Mouse (Mus musculus): Measurements from ENCODE around the gene Cmip. TPM values are rescaled to one million over a fixed set of nuclear protein-coding genes. Genes with fewer than 3 reads are reported as not detected.
A peak's percentile ranks its signal among the peaks of the same experiment; 100 is the strongest.

Cmip gene
- 10 to 100 TPM in 1 of 2 experiments, 1 to 10 TPM in 1; 8.3 to 11.4 TPM for total RNA-seq (2021)
- long read RNA-seq, experiment 1 = 0 reads
- long read RNA-seq, experiment 2 = 0 reads

- DNase-seq = peak; percentile 58
- peak within 1 kb of the TSS; percentile 87 for H3K4me3 ChIP-seq
- no peak for TF ChIP-seq CTCF (IDR thresholded peaks at IDR 0.05)
- intact Hi-C loops (cut with DNase I) = no loop called here
- H3K27ac ChIP-seq = peak within 1 kb of the TSS; percentile 87
Observed at GRCm38 (mm10) chr8:117257029-117257820, at the start of gene Cmip. TSS of gene Cmip (plus strand) at chr8:117257064.

DNA sequence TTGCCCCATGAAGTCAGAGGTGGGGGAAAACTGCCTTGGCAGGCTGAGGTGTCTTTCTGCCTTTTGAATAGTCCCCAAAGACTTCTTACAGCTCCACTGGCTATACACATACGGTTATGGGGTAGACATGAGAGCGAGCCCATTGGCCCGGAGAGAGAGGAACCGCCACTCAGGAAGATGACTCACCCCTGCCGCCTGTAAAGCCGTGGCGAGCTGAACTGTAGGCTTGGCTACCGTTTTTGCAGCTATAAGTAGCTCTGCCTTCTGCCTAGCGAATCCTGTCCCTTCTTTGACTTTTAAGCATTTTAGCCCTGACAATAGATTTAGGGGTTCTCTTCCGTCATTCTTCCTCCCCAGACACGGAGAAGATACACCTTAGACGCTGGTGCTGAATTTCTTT lies 47.7 kb upstream of the Cmip start:
- intact Hi-C loops (cut with DNase I) = no loop called here
- no peak for TF ChIP-seq CTCF (IDR thresholded peaks at IDR 0.05)
- no peak for DNase-seq
- Histone ChIP-seq H3K4me3 (no peak overlapping the region), H3K27ac (no peak overlapping the region)

- peak; percentile 43 for DNase-seq
- intact Hi-C loops (cut with DNase I) = no loop called here
- H3K27ac ChIP-seq = no peak overlapping the region
- H3K4me3 ChIP-seq = no peak overlapping the region
- no peak for TF ChIP-seq CTCF (IDR thresholded peaks at IDR 0.05)
Observed at GRCm38 (mm10) chr8:117212100-117212499, 44.8 kb upstream of the Cmip start.

- H3K27ac ChIP-seq = no peak overlapping the region
- DNase-seq = no peak
- no peak for TF ChIP-seq CTCF (IDR thresholded peaks at IDR 0.05)
- no peak overlapping the region for H3K4me3 ChIP-seq
- intact Hi-C loops (cut with DNase I) = no loop called here
Observed at GRCm38 (mm10) chr8:117217724-117218123, 39.1 kb upstream of the Cmip start.

- H3K27ac ChIP-seq = no peak overlapping the region
- no peak overlapping the region for H3K4me3 ChIP-seq
- no peak for TF ChIP-seq CTCF (IDR thresholded peaks at IDR 0.05)
- no peak for DNase-seq
- intact Hi-C loops (cut with DNase I) = no loop called here
Observed at GRCm38 (mm10) chr8:117222396-117222795, 34.5 kb upstream of the Cmip start.

DNA sequence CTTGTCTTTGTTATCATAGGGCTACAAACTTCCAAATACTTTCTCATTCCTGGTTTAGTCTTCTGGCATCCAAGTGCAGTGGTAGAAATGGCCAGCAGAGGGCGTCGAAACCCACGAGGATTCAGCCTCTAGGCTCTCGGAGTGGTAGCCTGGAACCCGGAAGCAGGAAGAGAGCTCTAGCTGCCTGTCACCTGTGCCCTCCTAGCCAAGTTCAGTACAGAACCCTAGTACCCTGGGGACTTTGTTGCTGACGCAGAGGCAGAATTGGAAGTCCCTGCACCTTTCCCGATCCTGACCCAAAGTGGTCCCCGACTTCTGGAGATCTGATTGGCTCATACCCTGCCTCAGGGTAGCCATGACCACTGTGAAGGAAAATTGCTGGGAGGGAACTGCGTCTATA lies 32.2 kb upstream of the Cmip start:
- peak; percentile 87 for DNase-seq
- H3K4me3 ChIP-seq = peak overlapping the region; percentile 62
- intact Hi-C loops (cut with DNase I) = loop anchor here (1.0 kb wide), 3 partner anchors 155 to 251 kb away; no protein-coding TSS in a partner anchor
- peak; percentile 97 for TF ChIP-seq CTCF (IDR thresholded peaks at IDR 0.05)
- H3K27ac ChIP-seq = peak overlapping the region; percentile 61

- intact Hi-C loops (cut with DNase I) = no loop called here
- peak; percentile 4 for DNase-seq
- TF ChIP-seq CTCF (IDR thresholded peaks at IDR 0.05) = no peak
Observed at GRCm38 (mm10) chr8:117226306-117226705, 30.6 kb upstream of the Cmip start.

DNA sequence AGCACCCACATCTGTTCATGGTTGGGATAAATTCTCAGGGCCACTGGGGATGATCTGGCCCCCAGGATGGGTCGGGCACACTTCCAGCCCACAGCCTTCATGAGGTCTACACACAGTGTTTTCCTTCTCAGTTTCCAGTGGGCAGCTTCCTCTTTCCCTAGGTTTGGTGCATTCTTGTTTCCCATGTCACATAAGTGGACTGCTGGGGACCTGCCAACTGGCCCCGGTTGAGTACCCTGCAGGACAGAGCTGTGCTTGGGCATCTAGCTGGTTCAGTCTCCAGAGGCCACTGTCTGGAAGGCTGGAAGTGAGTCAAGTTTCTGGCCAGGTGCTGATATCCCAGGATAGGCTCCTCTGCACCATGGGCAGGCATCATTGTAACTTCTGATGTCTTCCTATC lies 29.5 kb upstream of the Cmip start:
- intact Hi-C loops (cut with DNase I) = no loop called here
- H3K4me3 ChIP-seq = no peak overlapping the region
- TF ChIP-seq CTCF (IDR thresholded peaks at IDR 0.05) = no peak
- H3K27ac ChIP-seq = no peak overlapping the region
- DNase-seq = peak; percentile 19

More at GRCm38 (mm10) chr8:117226306-117226705, 30.6 kb upstream of the Cmip start:
- Histone ChIP-seq H3K27ac (no peak overlapping the region), H3K4me3 (no peak overlapping the region)

GRCm38 (mm10) chr8:117233199-117233598 lies 23.7 kb upstream of the Cmip start:
- H3K27ac ChIP-seq = no peak overlapping the region
- no peak for TF ChIP-seq CTCF (IDR thresholded peaks at IDR 0.05)
- H3K4me3 ChIP-seq = no peak overlapping the region
- intact Hi-C loops (cut with DNase I) = no loop called here
- DNase-seq = no peak

- intact Hi-C loops (cut with DNase I) = no loop called here
- Histone ChIP-seq H3K27ac (no peak overlapping the region), H3K4me3 (no peak overlapping the region)
- TF ChIP-seq CTCF (IDR thresholded peaks at IDR 0.05) = no peak
- no peak for DNase-seq
Observed at GRCm38 (mm10) chr8:117236531-117236930, 20.3 kb upstream of the Cmip start.

GRCm38 (mm10) chr8:117240326-117240725 lies 16.5 kb upstream of the Cmip start:
- TF ChIP-seq CTCF (IDR thresholded peaks at IDR 0.05) = no peak
- Histone ChIP-seq H3K4me3 (no peak overlapping the region), H3K27ac (no peak overlapping the region)
- intact Hi-C loops (cut with DNase I) = no loop called here
- no peak for DNase-seq

DNA sequence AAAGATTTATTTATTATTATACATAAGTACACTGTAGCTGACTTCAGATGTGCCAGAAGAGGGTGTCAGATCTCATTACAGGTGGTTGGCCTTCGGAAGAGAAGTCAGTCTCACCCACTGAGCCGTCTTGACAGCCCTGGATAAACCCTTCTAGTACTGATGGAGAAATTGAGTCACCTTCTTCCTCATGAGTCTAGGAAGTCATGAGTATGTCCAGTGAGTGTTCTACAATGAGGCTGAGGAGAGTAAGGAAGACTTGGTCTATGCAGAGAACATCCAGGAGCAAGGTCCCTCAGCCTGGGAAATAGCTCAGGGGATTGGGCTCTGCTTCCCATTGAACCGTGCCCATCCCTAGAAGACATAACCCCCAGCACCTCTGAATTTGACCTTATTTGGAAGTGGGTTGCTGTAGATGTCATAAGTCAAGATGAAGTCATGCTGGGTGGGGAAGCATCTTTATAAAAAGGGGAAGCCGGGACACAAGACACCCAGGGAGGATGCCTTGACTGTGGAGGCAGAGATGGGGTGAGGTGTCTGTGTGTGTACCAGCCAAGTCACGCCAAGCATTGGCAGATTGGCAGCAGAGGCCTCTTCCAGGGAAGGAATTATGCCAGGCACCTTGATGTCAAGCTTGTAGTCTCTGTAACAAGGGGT lies 15.9 kb upstream of the Cmip start:
- no peak for TF ChIP-seq CTCF (IDR thresholded peaks at IDR 0.05)
- intact Hi-C loops (cut with DNase I) = no loop called here
- DNase-seq = no peak
- Histone ChIP-seq H3K4me3 (no peak overlapping the region), H3K27ac (no peak overlapping the region)

GRCm38 (mm10) chr8:117241848-117242247 lies 15.0 kb upstream of the Cmip start:
- Histone ChIP-seq H3K27ac (no peak overlapping the region), H3K4me3 (no peak overlapping the region)
- TF ChIP-seq CTCF (IDR thresholded peaks at IDR 0.05) = no peak
- intact Hi-C loops (cut with DNase I) = no loop called here
- no peak for DNase-seq
